In genomic region chr17:44502176-44502575, GRCm38 (mm10) we compare ENCODE assay signal across 15 mouse cellular contexts.
"Had no signal": no experiment of that assay in that cellular context is flagged by ENCODE, and none has a peak within 500 bp of the region (broad histone marks: within the 10 kb centered on the region; RNA-seq: fewer than 3 reads in every experiment).

No protein-coding gene starts in this region.

- H3K4me3 ChIP-seq: layer of hippocampus, adult 2 months; liver, embryonic 13.5 days; midbrain, embryonic 12.5 days; midbrain, embryonic 15.5 days; neural tube, embryonic 13.5 days had no signal

- H3K36me3 ChIP-seq: liver, embryonic 13.5 days; midbrain, embryonic 12.5 days; midbrain, embryonic 15.5 days; neural tube, embryonic 13.5 days had no signal

- H3K27ac ChIP-seq: kidney, postnatal 0 days; layer of hippocampus, adult 2 months; liver, embryonic 13.5 days; macrophage; midbrain, embryonic 12.5 days; midbrain, embryonic 15.5 days; neural tube, embryonic 13.5 days; stomach, postnatal 0 days had no signal

- H3K27me3 ChIP-seq: liver, embryonic 13.5 days; midbrain, embryonic 12.5 days; midbrain, embryonic 15.5 days; neural tube, embryonic 13.5 days had no signal

- DNase-seq: kidney, postnatal 25 days; layer of hippocampus, adult 9-11 months; liver, embryonic 13.5 days; lung, adult 2 months; lung, postnatal 14 days; thymus, adult 2 months; thymus, postnatal 14 days; thymus, postnatal 4 days had no signal

- H3K4me1 ChIP-seq: liver, embryonic 13.5 days; midbrain, embryonic 12.5 days; midbrain, embryonic 15.5 days; neural tube, embryonic 13.5 days had no signal
